Mouse (Mus musculus) adrenal gland, adult 8-10 months (tissue): ENCODE data around the gene Tbc1d2b. TPM values are rescaled to one million over a fixed set of nuclear protein-coding genes. Genes with fewer than 3 reads are reported as not detected.

Source experiments
- DNase-seq: peaks from one replicate; pipeline ENCODE4 v3.0.0; 2022
- total RNA-seq, 4 experiments: library from RNA; stranded (reverse); gene quantifications; 2 replicates each; pipeline ENCODE4 v1.2.4; 2022

Tbc1d2b gene
- total RNA-seq, 4 experiments from 2014 or later, result 28.0 to 49.4 (median 37.7) TPM

- no peak for DNase-seq
Measured at GRCm38 (mm10) chr9:90204396-90204915, 66.1 kb downstream of the Tbc1d2b start.

GRCm38 (mm10) chr9:90203233-90203632 is 67.4 kb downstream of the Tbc1d2b start:
- DNase-seq, result no peak

- DNase-seq, result no peak
Measured at GRCm38 (mm10) chr9:90201541-90201940, 69.1 kb downstream of the Tbc1d2b start.

- peak; percentile 37 for DNase-seq
Measured at GRCm38 (mm10) chr9:90201096-90201495, 69.5 kb downstream of the Tbc1d2b start.

GRCm38 (mm10) chr9:90200501-90200900 is 70.1 kb downstream of the Tbc1d2b start:
- no peak for DNase-seq

- no peak for DNase-seq
Measured at GRCm38 (mm10) chr9:90199611-90200010, 71.0 kb downstream of the Tbc1d2b start.

GRCm38 (mm10) chr9:90198531-90199449 is 71.8 kb downstream of the Tbc1d2b start:
- peak; percentile 74 for DNase-seq

- no peak for DNase-seq
Measured at GRCm38 (mm10) chr9:90197866-90198383, 72.7 kb downstream of the Tbc1d2b start.

- peak; percentile 49 for DNase-seq
Measured at GRCm38 (mm10) chr9:90197116-90197665, 73.4 kb downstream of the Tbc1d2b start.

GRCm38 (mm10) chr9:90196262-90196661 is 74.3 kb downstream of the Tbc1d2b start:
- no peak for DNase-seq

GRCm38 (mm10) chr9:90195000-90195399 is 75.6 kb downstream of the Tbc1d2b start:
- no peak for DNase-seq

- no peak for DNase-seq
Measured at GRCm38 (mm10) chr9:90189391-90189790, 81.2 kb downstream of the Tbc1d2b start.

- DNase-seq, result no peak
Measured at GRCm38 (mm10) chr9:90188893-90189292, 81.7 kb downstream of the Tbc1d2b start.

GRCm38 (mm10) chr9:90185356-90185910 is 85.2 kb downstream of the Tbc1d2b start:
- DNase-seq, result no peak

GRCm38 (mm10) chr9:90184116-90184515 is 86.5 kb downstream of the Tbc1d2b start:
- peak; percentile 62 for DNase-seq

- DNase-seq, result no peak
Measured at GRCm38 (mm10) chr9:90183550-90183949, 87.1 kb downstream of the Tbc1d2b start.

GRCm38 (mm10) chr9:90182636-90183421 is 87.8 kb downstream of the Tbc1d2b start:
- DNase-seq, result no peak

- DNase-seq, result no peak
Measured at GRCm38 (mm10) chr9:90181656-90182388, 88.8 kb downstream of the Tbc1d2b start.

GRCm38 (mm10) chr9:90179409-90179808 is 91.2 kb downstream of the Tbc1d2b start:
- no peak for DNase-seq

GRCm38 (mm10) chr9:90173330-90173729 is 97.3 kb downstream of the Tbc1d2b start:
- no peak for DNase-seq

GRCm38 (mm10) chr9:90172528-90173321 is 97.9 kb downstream of the Tbc1d2b start:
- DNase-seq, result no peak
